Mouse (Mus musculus) embryonic facial prominence, embryonic 11.5 days (tissue): Measurements from ENCODE around the gene Sox8. TPM values are rescaled to one million over a fixed set of nuclear protein-coding genes. Genes with fewer than 3 reads are reported as not detected.
A peak's percentile ranks its signal among the peaks of the same experiment; 100 is the strongest.

Experiments used
- ATAC-seq: fragments of 200-750 bp; cut with Nextera tagmentation; replicated peaks from 2 replicates; pipeline ENCODE4 v1.8.0; 2017; ENCODE audit warnings: low read depth; ENCODE audit not compliant: insufficient number of reproducible peaks, low FRiP score, low TSS enrichment
- DNase-seq: peaks from one replicate; pipeline ENCODE4 v3.0.0-alpha.2; 2015; ENCODE audit warnings: low spot score
- H3K27ac ChIP-seq: fragments of 300-500 bp; sonication (generic); replicated peaks from 2 replicates; pipeline ENCODE4 v1.5.1; 2014; ENCODE audit warnings: mild to moderate bottlenecking, low read depth, low read length, control low read depth
- H3K27me3 ChIP-seq: fragments of 300-500 bp; sonication (generic); 2 replicates; pipeline ENCODE4 v1.6.1; 2014; ENCODE audit warnings: mild to moderate bottlenecking, low read length, moderate library complexity, mixed read lengths; ENCODE audit not compliant: control insufficient read depth, insufficient read depth
- H3K36me3 ChIP-seq: fragments of 300-500 bp; sonication (generic); replicated peaks from 2 replicates; pipeline ENCODE4 v1.6.1; 2014; ENCODE audit warnings: low read depth, mild to moderate bottlenecking, low read length, moderate library complexity, mixed read lengths; ENCODE audit not compliant: control insufficient read depth, insufficient read depth
- H3K4me1 ChIP-seq: fragments of 300-500 bp; sonication (generic); 2 replicates; pipeline ENCODE4 v1.6.1; 2014; ENCODE audit warnings: low read length, mixed read lengths; ENCODE audit not compliant: control insufficient read depth, insufficient read depth
- H3K4me2 ChIP-seq: fragments of 300-500 bp; sonication (generic); 2 replicates; pipeline ENCODE4 v1.6.1; 2014; ENCODE audit warnings: low read depth, mild to moderate bottlenecking, control low read depth, low read length, moderate library complexity
- H3K4me3 ChIP-seq: fragments of 300-500 bp; sonication (generic); 2 replicates; pipeline ENCODE4 v1.5.1; 2014; ENCODE audit warnings: low read depth, low read length, control low read depth
- H3K9ac ChIP-seq: fragments of 300-500 bp; sonication (generic); replicated peaks from 2 replicates; pipeline ENCODE4 v1.6.1; 2014; ENCODE audit warnings: mild to moderate bottlenecking, control low read depth, low read length
- H3K9me3 ChIP-seq: fragments of 300-500 bp; sonication (generic); replicated peaks from 2 replicates; pipeline ENCODE4 v1.6.1; 2016; ENCODE audit warnings: mild to moderate bottlenecking, low read length, inconsistent platforms, mixed read lengths; ENCODE audit not compliant: control insufficient read depth
- WGBS: fragments of 180-500 bp; shearing (Covaris S2); extraction: QIAGEN DNeasy Blood & Tissue Kit; methylation state at CpG from one replicate; pipeline ENCODE4 v1.1.7; 2014; 5-methylcytosine and 5-hydroxymethylcytosine counted together
- polyA plus RNA-seq: library from polyadenylated mRNA; unstranded; fragments of >200 nt; fragmentation: Nextera tagmentation; extraction: Ambion mirVana; gene quantifications from 2 replicates; pipeline ENCODE4 v1.2.1, GENCODE M21; 2014

Gene Sox8
- polyA plus RNA-seq, 1 experiment from 2014 or later, result 6.2 TPM

DNA sequence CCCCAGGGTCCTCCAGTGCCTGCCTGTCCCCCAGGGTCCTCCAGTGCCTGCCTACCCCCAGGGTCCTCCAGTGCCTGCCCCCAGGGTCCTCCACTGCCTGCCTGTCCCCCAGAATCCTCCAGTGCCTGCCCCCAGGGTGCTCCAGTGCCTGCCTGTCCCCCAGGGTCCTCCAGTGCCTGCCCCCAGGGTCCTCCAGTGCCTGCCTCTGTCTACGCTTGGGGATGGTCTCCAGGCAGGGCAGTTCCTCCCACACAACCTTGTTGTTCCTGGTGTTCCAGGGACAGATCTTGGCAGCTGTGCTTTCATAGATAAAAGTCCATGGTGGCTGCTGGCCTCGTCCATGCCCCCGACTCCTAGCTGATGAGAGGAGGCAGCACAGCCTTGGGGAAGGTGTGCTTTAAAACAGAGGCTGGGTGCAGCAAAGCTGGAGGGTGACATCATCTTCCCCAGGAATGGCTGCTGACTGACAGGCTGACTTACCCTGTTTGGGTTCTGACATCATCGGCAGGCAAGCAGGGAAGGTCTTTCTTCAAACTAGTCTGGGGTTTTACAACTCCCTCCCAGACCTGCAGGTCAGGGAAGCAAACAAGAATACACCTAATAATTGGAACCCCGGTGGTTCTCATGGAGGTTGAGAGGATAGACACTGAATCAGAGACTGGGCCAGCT lies 9.8 kb downstream of the Sox8 start:
- Histone ChIP-seq H3K9me3 (no peaks in the 10 kb centered on the region), H3K27me3 (no peaks in the 10 kb centered on the region), H3K4me2 (no peak overlapping the region), H3K9ac (no peak overlapping the region), H3K4me1 (peaks cover 13% of the 10 kb centered on the region), H3K4me3 (no peak overlapping the region), H3K27ac (peak overlapping the region; percentile 13; the same call in 1 of the 2 replicates), H3K36me3 (no peaks in the 10 kb centered on the region)
- DNase-seq (no peak), ATAC-seq (no peak)
- 74% methylated on average over 5 of the region's 5 CpGs for WGBS

DNA sequence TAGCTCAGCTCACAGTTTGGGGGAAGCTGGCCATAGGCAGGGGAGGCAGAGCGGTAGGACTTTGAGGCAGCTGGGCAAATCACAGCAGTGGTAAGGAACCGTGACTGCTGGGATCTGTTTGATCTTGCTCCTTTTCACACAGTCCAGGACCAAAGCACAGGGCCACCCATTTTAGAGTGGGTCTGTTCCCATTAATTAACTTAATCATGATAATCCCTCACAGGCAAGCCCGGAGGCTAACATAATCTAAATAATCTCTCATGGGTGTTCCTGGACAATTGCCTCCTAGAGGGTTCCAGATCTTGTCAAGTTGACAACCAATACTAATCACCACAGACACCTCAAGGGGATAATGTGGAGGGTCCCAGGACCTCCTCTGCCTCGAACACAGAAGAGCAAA lies 10.9 kb downstream of the Sox8 start:
- no peak overlapping the region for H3K4me2 ChIP-seq
- no peak overlapping the region for H3K27ac ChIP-seq
- no peaks in the 10 kb centered on the region for H3K36me3 ChIP-seq
- no peak overlapping the region for H3K4me3 ChIP-seq
- no peaks in the 10 kb centered on the region for H3K27me3 ChIP-seq
- DNase-seq (no peak), ATAC-seq (no peak)
- no peaks in the 10 kb centered on the region for H3K9me3 ChIP-seq
- WGBS, result 53% methylated on average over 4 of the region's 4 CpGs
- H3K9ac ChIP-seq, result no peak overlapping the region
- peaks cover 16% of the 10 kb centered on the region for H3K4me1 ChIP-seq

DNA sequence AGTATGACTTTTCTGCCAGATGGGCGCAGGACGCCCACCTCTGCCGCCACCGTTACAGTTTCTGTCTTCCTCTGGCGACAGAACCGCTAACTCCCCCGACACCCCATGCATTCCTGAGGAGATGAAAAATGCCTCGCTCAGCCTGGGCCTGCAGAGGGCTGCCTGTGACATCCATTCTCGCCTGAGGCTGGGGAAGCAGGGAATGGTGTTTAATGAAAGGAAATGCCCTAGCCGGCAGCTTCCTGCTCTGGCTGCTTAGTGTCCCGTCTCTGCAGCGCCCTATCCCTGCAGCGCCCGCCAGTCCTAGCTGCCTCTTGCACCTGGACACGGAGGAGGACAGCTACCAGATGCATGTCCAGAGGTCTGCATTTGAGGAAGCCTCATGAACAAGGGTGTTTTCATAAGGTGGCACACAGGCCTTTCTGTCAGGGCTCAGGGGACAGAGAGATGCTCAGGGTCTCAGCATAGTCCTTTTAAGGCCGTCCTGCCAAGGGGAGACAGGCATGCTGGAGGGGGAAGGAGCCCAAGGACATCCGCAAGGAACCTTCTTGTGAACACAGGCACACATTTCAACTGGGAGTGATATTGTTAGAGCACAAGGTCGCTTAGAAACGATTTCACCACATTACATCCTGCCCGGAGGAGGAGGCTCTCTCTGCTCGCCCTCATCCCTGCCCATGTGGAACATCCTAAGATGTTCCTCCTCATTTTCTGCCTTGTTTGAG lies 13.7 kb downstream of the Sox8 start:
- no peaks in the 10 kb centered on the region for H3K36me3 ChIP-seq
- 10% methylated on average over 21 of the region's 21 CpGs for WGBS
- peak overlapping the region; percentile 24 for H3K4me3 ChIP-seq
- no peaks in the 10 kb centered on the region for H3K9me3 ChIP-seq
- no peak overlapping the region; the same call in 1 of the 2 replicates for H3K27ac ChIP-seq
- peaks cover 16% of the 10 kb centered on the region for H3K4me1 ChIP-seq
- no peaks in the 10 kb centered on the region for H3K27me3 ChIP-seq
- ATAC-seq (peak; percentile 29; the same call in 1 of the 2 replicates), DNase-seq (peak; percentile 70)
- peak overlapping the region; percentile 42 for H3K9ac ChIP-seq
- H3K4me2 ChIP-seq, result peak overlapping the region; percentile 47

DNA sequence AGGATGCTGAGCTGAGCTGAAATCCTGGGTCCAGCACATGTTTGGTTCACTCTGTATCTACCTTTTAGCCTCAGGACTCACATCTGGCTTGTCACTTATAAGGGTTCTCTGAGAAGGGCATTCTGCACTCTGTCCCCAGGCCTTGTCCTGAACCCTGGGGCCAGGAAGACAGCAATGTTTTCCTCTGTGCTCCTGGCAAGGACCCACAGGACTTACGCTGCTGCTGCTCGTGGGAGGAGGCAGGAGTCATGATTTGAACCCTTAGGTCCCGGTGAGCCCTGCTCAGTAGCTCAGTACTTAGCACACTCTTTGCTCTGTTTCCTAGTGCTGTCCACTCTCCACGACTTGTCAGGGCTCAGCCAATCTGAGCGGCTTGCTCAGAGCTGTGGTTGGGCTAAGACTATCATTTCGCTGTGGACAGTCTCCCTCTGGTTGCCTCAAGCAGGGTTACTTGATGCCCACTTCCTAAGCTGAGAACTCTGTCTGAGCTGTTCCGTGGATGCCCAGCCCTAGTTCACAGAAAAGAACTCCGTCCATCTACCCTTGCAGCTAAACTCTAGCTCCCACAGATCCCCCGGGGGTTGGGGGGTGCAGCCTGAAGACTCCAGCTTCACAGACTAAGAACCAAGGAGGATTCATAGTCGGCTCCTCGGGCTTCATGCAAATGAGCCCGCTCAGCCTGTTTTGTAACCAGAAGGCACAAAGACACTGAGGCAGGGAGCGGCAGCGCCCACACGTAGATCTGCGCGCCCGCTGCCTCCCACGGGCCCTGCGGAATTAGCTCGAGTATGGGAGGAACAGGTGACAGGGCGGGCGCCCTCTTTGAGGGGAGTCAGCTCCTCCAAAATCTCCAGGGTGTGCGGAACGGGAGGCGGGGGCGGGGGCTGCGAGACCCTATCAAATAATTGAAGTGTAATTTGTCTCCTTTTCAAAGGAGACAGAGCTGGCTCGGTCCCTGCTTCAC lies 14.5 kb downstream of the Sox8 start:
- no peaks in the 10 kb centered on the region for H3K9me3 ChIP-seq
- no peaks in the 10 kb centered on the region for H3K36me3 ChIP-seq
- peak overlapping the region; percentile 31; the same call in 1 of the 2 replicates for H3K27ac ChIP-seq
- no peaks in the 10 kb centered on the region for H3K27me3 ChIP-seq
- DNase-seq (peak; percentile 43), ATAC-seq (no peak)
- peak overlapping the region; percentile 47 for H3K4me2 ChIP-seq
- peak overlapping the region; percentile 42 for H3K9ac ChIP-seq
- 4% methylated on average over 29 of the region's 29 CpGs for WGBS
- peak overlapping the region; percentile 24 for H3K4me3 ChIP-seq
- H3K4me1 ChIP-seq, result peaks cover 16% of the 10 kb centered on the region

DNA sequence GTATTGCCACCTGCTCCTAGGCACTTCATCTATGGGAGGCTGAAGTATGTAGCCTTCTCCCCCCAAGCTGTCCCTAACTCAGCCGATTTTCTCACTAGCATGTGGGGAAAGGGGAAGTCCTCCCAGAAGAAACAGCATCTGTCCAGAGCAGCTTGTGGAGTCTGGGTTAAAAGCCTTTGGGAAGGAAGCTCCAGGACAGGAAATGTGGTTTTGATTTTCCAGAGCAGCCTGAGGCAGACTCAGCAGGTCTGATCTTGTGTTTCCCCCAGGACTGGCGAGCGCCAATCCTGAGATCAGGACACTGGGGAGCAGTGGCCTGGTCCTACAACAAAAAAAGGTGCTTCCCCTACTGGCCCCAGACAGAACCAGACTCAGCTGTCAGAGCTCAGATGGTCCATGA lies 15.3 kb downstream of the Sox8 start:
- Histone ChIP-seq H3K4me2 (no peak overlapping the region), H3K9ac (no peak overlapping the region; the same call in 1 of the 2 replicates), H3K27me3 (no peaks in the 10 kb centered on the region), H3K36me3 (no peaks in the 10 kb centered on the region), H3K4me3 (no peak overlapping the region), H3K27ac (0 out of 2 replicates have a peak overlapping the region, but pooled peaks have one; percentile 28), H3K9me3 (no peaks in the 10 kb centered on the region), H3K4me1 (peaks cover 16% of the 10 kb centered on the region)
- 18% methylated on average over 3 of the region's 3 CpGs for WGBS
- DNase-seq (peak; percentile 72), ATAC-seq (no peak)

DNA sequence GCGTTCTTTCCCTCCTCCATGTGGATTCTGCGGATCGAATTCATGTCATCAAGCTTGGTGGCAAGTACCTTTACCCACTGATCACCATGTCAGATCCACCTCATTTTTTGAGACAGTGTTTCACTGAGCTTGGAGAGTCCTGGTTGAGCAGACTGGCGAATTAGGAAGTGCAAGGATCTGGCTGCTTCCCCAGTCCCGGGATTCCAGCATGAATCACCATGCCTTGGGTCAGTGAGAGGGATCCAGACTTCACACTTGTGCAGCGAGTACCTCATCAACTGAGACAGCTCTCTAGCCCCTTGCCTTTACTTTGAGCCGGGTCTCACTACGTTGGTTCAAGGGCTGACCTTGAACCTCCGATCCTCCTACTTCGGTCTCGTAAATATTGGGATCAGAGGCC lies 19.2 kb downstream of the Sox8 start:
- DNase-seq (no peak), ATAC-seq (no peak)
- Histone ChIP-seq H3K4me1 (peaks cover 8% of the 10 kb centered on the region), H3K27me3 (no peaks in the 10 kb centered on the region), H3K9me3 (no peaks in the 10 kb centered on the region), H3K27ac (no peak overlapping the region), H3K4me3 (no peak overlapping the region), H3K4me2 (no peak overlapping the region), H3K36me3 (no peaks in the 10 kb centered on the region), H3K9ac (no peak overlapping the region)
- whole genome bisulfite sequencing, result 90% methylated on average over 11 of the region's 11 CpGs

DNA sequence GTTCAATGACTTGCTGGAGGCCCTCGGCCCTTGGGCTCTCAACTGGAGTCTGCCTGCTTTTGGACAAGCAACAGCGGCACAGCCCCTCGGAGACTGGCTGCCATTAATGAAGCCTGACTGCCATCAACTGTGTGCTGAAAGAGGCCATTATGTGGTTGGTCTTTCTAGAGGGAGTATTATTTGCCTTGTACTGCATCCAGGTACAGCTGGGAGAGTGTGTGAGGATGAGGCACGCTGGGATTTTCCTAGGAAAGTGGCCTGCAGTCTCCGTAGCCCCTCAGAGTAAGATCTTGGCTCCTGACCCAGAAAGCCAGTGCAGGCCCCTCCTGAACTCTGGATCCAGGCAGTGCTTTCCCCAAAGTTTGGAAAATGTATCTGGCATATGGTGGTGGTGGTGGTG lies 20.5 kb downstream of the Sox8 start:
- no peaks in the 10 kb centered on the region for H3K27me3 ChIP-seq
- H3K4me3 ChIP-seq, result no peak overlapping the region
- no peak for ATAC-seq
- DNase-seq, result no peak
- no peaks in the 10 kb centered on the region for H3K36me3 ChIP-seq
- 75% methylated on average over 5 of the region's 5 CpGs for WGBS
- no peak overlapping the region for H3K27ac ChIP-seq
- H3K4me1 ChIP-seq, result no peaks in the 10 kb centered on the region
- no peak overlapping the region for H3K4me2 ChIP-seq
- H3K9ac ChIP-seq, result no peak overlapping the region
- no peaks in the 10 kb centered on the region for H3K9me3 ChIP-seq
